Mouse (Mus musculus): ENCODE results near the gene Bcl11a. TPM values are rescaled to one million over a fixed set of nuclear protein-coding genes. Genes with fewer than 3 reads are reported as not detected.

Bcl11a gene
- 0.16 TPM for polyA plus RNA-seq (2017; shearing (Covaris generic))

GRCm38 (mm10) chr11:24077795-24078705 lies at the start of gene Bcl11a:
Bcl11a (plus strand) TSS chr11:24078056.

GRCm38 (mm10) chr11:24074634-24075104 lies 3.2 kb upstream of the Bcl11a start, which contains the start of gene A830031A19Rik:
A830031A19Rik (minus strand) TSS chr11:24075054.

Other genes starting within 250 kb of the Bcl11a start
- 59.2 TPM for gene Papolg, start 182.8 kb upstream of the Bcl11a start, polyA plus RNA-seq (2017; shearing (Covaris generic))
- not detected for gene A830031A19Rik, start 3.0 kb upstream of the Bcl11a start, polyA plus RNA-seq (2017; shearing (Covaris generic))

All from CD4-positive, CD25-positive, alpha-beta regulatory T cell, adult 9 weeks (primary cell).